Mouse (Mus musculus) lung, embryonic 16.5 days (tissue): ENCODE results near the gene Comtd1. TPM values are rescaled to one million over a fixed set of nuclear protein-coding genes. Genes with fewer than 3 reads are reported as not detected.

Source experiments
- ATAC-seq: fragments of 200-750 bp; cut with Nextera tagmentation; 2 replicates; pipeline ENCODE4 v1.8.0; 2017; ENCODE audit warnings: low read depth, mild to moderate bottlenecking, moderate library complexity
- H3K27ac ChIP-seq: fragments of 300-500 bp; sonication (generic); 2 replicates; pipeline ENCODE4 v1.5.1; 2014; ENCODE audit warnings: mild to moderate bottlenecking, control low read depth, low read length
- H3K27me3 ChIP-seq: fragments of 300-500 bp; sonication (generic); 2 replicates; pipeline ENCODE4 v1.6.1; 2014; ENCODE audit warnings: low read depth, low read length, mixed read lengths; ENCODE audit not compliant: control insufficient read depth, insufficient read depth
- H3K36me3 ChIP-seq: fragments of 300-500 bp; sonication (generic); 2 replicates; pipeline ENCODE4 v1.6.1; 2014; ENCODE audit warnings: low read length; ENCODE audit not compliant: control insufficient read depth, insufficient read depth
- H3K4me1 ChIP-seq: fragments of 300-500 bp; sonication (generic); replicated peaks from 2 replicates; pipeline ENCODE4 v1.6.1; 2014; ENCODE audit warnings: low read length, mixed read lengths; ENCODE audit not compliant: control insufficient read depth, insufficient read depth
- H3K4me2 ChIP-seq: fragments of 300-500 bp; sonication (generic); 2 replicates; pipeline ENCODE4 v1.6.1; 2014; ENCODE audit warnings: low read depth, low read length, control low read depth
- H3K4me3 ChIP-seq: fragments of 300-500 bp; sonication (generic); 2 replicates; pipeline ENCODE4 v1.5.1; 2014; ENCODE audit warnings: mild to moderate bottlenecking, low read length, control low read depth
- H3K9ac ChIP-seq: fragments of 300-500 bp; sonication (generic); 2 replicates; pipeline ENCODE4 v1.6.1; 2014; ENCODE audit warnings: low read length, control low read depth
- H3K9me3 ChIP-seq: fragments of 300-500 bp; sonication (generic); 2 replicates; pipeline ENCODE4 v1.6.1; 2016; ENCODE audit warnings: low read length; ENCODE audit not compliant: control insufficient read depth
- WGBS: fragments of 180-500 bp; shearing (Covaris S2); extraction: QIAGEN DNeasy Blood & Tissue Kit; methylation state at CpG from one replicate; pipeline ENCODE4 v1.1.7; 2014; 5-methylcytosine and 5-hydroxymethylcytosine counted together
- polyA plus RNA-seq: library from polyadenylated mRNA; unstranded; fragments of >200 nt; fragmentation: Nextera tagmentation; extraction: Ambion mirVana; gene quantifications from 2 replicates; pipeline ENCODE4 v1.2.1, GENCODE M21; 2015

Gene Comtd1
- polyA plus RNA-seq, 1 experiment from 2014 or later: 17.5 TPM

DNA sequence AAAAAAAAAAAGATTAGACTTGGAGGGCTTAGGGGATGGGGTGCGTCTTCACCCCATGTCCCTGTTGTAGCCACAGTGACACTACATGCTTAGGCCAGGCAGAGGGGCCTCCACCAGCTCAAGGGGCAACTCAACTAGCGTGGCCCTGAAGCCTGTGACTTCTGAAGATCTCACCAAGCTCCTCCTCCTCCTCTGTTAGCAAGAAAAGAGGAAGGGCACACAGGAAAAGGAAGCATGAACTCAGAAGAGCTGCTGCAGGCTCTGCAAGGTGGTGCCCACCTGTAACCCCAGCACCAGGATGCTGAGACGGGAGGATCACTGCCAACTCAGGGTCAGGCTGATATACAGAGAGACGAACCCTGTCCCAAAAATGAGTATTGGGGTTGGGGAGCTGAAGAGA, 37.5 kb downstream of the Comtd1 start:
- H3K9me3 ChIP-seq: no peaks in the 10 kb centered on the region
- H3K27me3 ChIP-seq: no peaks in the 10 kb centered on the region
- 75% methylated on average over 4 of the region's 4 CpGs for whole genome bisulfite sequencing
- H3K9ac ChIP-seq: no peak overlapping the region
- ATAC-seq: 0 out of 2 replicates have a peak, but pooled peaks have one; percentile 23
- H3K36me3 ChIP-seq: no peaks in the 10 kb centered on the region
- no peaks in the 10 kb centered on the region for H3K4me1 ChIP-seq
- H3K4me2 ChIP-seq: no peak overlapping the region
- no peak overlapping the region for H3K4me3 ChIP-seq
- H3K27ac ChIP-seq: no peak overlapping the region

- H3K36me3 ChIP-seq: no peaks in the 10 kb centered on the region
- no peaks in the 10 kb centered on the region for H3K27me3 ChIP-seq
- no peaks in the 10 kb centered on the region for H3K9me3 ChIP-seq
- H3K4me2 ChIP-seq: no peak overlapping the region
- no peak overlapping the region for H3K9ac ChIP-seq
- H3K4me1 ChIP-seq: no peaks in the 10 kb centered on the region
- ATAC-seq: no peak
- no peak overlapping the region for H3K27ac ChIP-seq
- H3K4me3 ChIP-seq: no peak overlapping the region
- WGBS: 91% methylated on average over 2 of the region's 2 CpGs
These were observed 39.4 kb downstream of the Comtd1 start for GRCm38 (mm10) chr14:21809418-21809817.

DNA sequence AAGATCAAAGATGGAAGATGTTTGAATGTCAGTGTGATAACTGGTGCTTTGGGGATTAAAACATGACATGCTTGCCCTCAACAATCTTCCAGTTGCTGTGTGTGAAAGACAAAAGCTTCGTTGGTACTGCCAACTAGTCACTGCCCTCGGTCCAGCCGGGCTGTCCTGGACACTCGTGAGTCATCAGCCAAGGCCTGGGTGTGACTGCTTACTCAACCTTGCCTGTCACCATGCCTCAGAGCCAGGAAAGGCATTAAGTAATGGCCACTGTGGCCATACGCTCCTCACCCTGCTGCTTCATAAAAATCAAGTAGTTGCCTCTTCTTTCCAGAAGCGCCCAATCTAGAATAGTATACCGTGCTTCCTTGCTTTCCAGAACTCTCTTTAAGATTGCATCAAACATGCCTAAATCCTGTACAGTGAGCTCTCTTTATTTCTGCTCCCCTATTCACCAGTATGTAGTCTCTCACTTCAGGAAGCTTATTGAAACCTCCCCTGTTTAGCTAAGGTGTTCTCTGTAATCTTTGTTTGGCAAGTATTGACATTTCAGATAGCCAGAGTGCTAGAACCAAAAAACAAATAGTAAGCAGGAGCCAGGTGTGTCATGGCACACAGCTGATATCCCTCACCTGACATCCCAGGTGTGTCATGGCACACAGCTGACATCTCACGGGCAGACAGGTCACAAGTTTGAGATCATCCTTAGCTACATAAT, 40.4 kb downstream of the Comtd1 start:
- Histone ChIP-seq H3K9me3 (no peaks in the 10 kb centered on the region), H3K27me3 (no peaks in the 10 kb centered on the region), H3K27ac (no peak overlapping the region), H3K9ac (no peak overlapping the region), H3K4me2 (no peak overlapping the region), H3K4me3 (no peak overlapping the region), H3K4me1 (no peaks in the 10 kb centered on the region), H3K36me3 (no peaks in the 10 kb centered on the region)
- ATAC-seq: no peak
- WGBS: 68% methylated on average over 8 of the region's 8 CpGs

DNA sequence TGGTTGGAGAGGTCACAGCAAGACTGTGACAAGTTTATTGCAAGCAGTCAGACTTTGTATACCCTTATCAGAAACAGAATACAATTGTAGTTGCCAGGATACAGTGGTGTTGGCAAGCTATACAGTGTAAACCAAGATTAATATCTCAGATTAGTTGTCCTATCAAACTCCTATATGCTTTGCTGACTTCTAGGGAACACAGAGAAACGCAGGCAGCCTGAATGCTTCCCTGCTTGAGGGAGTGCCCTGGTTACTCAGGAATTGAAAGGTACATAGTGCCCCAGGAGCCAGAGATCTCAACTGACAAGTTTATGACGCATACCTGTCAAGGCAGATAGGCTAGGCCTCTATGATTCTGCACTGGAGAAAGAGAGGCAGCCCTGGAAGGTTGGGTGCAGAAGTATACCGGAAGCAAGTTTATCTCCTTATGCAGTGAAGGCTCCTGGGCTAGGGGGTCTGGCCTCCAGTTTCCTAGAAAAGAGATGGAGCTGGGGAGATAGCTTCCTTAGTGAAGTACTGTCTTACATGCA, 42.1 kb downstream of the Comtd1 start:
- Histone ChIP-seq H3K4me3 (no peak overlapping the region), H3K27me3 (no peaks in the 10 kb centered on the region), H3K27ac (no peak overlapping the region), H3K9me3 (no peaks in the 10 kb centered on the region), H3K36me3 (no peaks in the 10 kb centered on the region), H3K9ac (no peak overlapping the region), H3K4me1 (no peaks in the 10 kb centered on the region), H3K4me2 (no peak overlapping the region)
- 67% methylated on average over 3 of the region's 3 CpGs for WGBS
- no peak for ATAC-seq

DNA sequence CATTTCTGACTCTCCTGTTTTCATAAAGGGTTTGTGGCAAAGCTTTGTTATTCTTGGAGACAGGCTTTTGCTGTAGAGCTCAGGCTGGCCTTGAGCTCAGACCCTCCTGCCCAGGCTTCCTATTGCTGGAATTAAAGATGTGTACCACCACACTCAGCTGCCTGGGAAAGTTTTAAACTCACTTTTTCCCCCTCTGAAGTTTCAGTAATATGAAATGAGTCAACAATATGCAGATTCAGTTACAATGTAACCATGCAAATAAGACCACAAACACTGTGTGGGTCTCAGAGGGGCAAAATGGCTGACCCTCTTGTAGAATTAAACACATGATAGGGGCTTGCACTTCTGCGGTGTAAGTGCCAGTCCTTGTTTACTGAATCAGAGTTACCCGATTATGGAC, 42.6 kb downstream of the Comtd1 start:
- no peak for ATAC-seq
- no peak overlapping the region for H3K27ac ChIP-seq

GRCm38 (mm10) chr14:21802543-21803206, 46.1 kb downstream of the Comtd1 start:
- Histone ChIP-seq H3K9me3 (no peaks in the 10 kb centered on the region), H3K27ac (no peak overlapping the region), H3K4me2 (no peak overlapping the region), H3K4me1 (no peaks in the 10 kb centered on the region), H3K27me3 (no peaks in the 10 kb centered on the region), H3K9ac (no peak overlapping the region), H3K4me3 (no peak overlapping the region), H3K36me3 (no peaks in the 10 kb centered on the region; the same call in 1 of the 2 replicates)
- no peak for ATAC-seq
- 86% methylated on average over 6 of the region's 6 CpGs for WGBS

More for the DNA sequence above, 42.6 kb downstream of the Comtd1 start:
- Histone ChIP-seq H3K27me3 (no peaks in the 10 kb centered on the region), H3K36me3 (no peaks in the 10 kb centered on the region), H3K4me1 (no peaks in the 10 kb centered on the region), H3K9ac (no peak overlapping the region), H3K4me2 (no peak overlapping the region), H3K4me3 (no peak overlapping the region), H3K9me3 (no peaks in the 10 kb centered on the region)
- WGBS: 46% methylated on average over 2 of the region's 2 CpGs

DNA sequence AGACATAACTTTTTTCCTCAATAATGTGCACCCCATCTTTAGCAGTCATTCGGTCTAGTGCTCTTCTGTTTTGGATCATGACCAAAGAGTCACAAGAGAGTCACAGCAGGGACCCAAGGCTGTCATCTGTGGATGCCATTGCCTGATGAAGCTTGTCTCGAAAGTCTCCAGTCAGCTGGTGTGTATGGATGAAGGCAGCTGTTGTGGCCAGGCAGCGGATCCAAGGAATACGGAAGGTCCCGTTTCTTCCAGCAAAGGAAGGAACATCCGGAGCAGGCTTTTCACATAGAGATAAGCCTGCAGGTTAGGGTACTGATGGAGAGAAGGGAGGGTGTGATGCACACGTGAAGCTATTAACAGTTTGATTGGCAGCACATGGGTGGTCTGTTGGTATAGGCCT, 47.2 kb downstream of the Comtd1 start:
- H3K9ac ChIP-seq: no peak overlapping the region
- H3K9me3 ChIP-seq: no peaks in the 10 kb centered on the region
- no peak overlapping the region for H3K4me3 ChIP-seq
- H3K4me1 ChIP-seq: no peaks in the 10 kb centered on the region
- H3K36me3 ChIP-seq: no peaks in the 10 kb centered on the region; the same call in 1 of the 2 replicates
- ATAC-seq: no peak
- H3K4me2 ChIP-seq: no peak overlapping the region
- H3K27ac ChIP-seq: no peak overlapping the region
- 64% methylated on average over 7 of the region's 7 CpGs for WGBS
- H3K27me3 ChIP-seq: no peaks in the 10 kb centered on the region

- H3K9ac ChIP-seq: no peak overlapping the region
- WGBS: 90% methylated on average over 4 of the region's 4 CpGs
- no peaks in the 10 kb centered on the region for H3K9me3 ChIP-seq
- H3K36me3 ChIP-seq: no peaks in the 10 kb centered on the region; the same call in 1 of the 2 replicates
- no peaks in the 10 kb centered on the region for H3K27me3 ChIP-seq
- no peaks in the 10 kb centered on the region for H3K4me1 ChIP-seq
- no peak overlapping the region for H3K4me2 ChIP-seq
- no peak overlapping the region for H3K27ac ChIP-seq
- H3K4me3 ChIP-seq: no peak overlapping the region
- ATAC-seq: no peak
These were observed 48.1 kb downstream of the Comtd1 start for GRCm38 (mm10) chr14:21800641-21801040.
